Mouse (Mus musculus): ENCODE results near the gene Fam131c.

The Fam131c gene

GRCm38 (mm10) chr4:141359222-141359621, 8.8 kb upstream of the Fam131c start:
- DNase-seq (ENCODE audit: low spot score), result no peak

- no peak for DNase-seq (ENCODE audit: low spot score)
Observed at GRCm38 (mm10) chr4:141360846-141361245, 7.2 kb upstream of the Fam131c start.

- DNase-seq (ENCODE audit: low spot score), result peak; percentile 78
Observed at GRCm38 (mm10) chr4:141362937-141363548, 5.0 kb upstream of the Fam131c start.

GRCm38 (mm10) chr4:141365126-141365525, 2.9 kb upstream of the Fam131c start:
- no peak for DNase-seq (ENCODE audit: low spot score)

GRCm38 (mm10) chr4:141365876-141366275, 2.1 kb upstream of the Fam131c start:
- DNase-seq (ENCODE audit: low spot score), result no peak

- DNase-seq (ENCODE audit: low spot score), result no peak
Observed at GRCm38 (mm10) chr4:141372426-141372825, 4.4 kb downstream of the Fam131c start.

GRCm38 (mm10) chr4:141379674-141380073, 11.7 kb downstream of the Fam131c start:
- DNase-seq (ENCODE audit: low spot score), result no peak

GRCm38 (mm10) chr4:141382406-141382805, 14.4 kb downstream of the Fam131c start:
- no peak for DNase-seq (ENCODE audit: low spot score)

- DNase-seq (ENCODE audit: low spot score), result peak; percentile 35
Observed at GRCm38 (mm10) chr4:141385275-141385674, 17.3 kb downstream of the Fam131c start.

- no peak for DNase-seq (ENCODE audit: low spot score)
Observed at GRCm38 (mm10) chr4:141386150-141386549, 18.1 kb downstream of the Fam131c start.

GRCm38 (mm10) chr4:141387093-141387784, 19.2 kb downstream of the Fam131c start:
- peak; percentile 76 for DNase-seq (ENCODE audit: low spot score)

GRCm38 (mm10) chr4:141387933-141388332, 19.9 kb downstream of the Fam131c start:
- no peak for DNase-seq (ENCODE audit: low spot score)

- no peak for DNase-seq (ENCODE audit: low spot score)
Observed at GRCm38 (mm10) chr4:141389366-141390150, 21.5 kb downstream of the Fam131c start.

- no peak for DNase-seq (ENCODE audit: low spot score)
Observed at GRCm38 (mm10) chr4:141391293-141391692, 23.3 kb downstream of the Fam131c start.

- no peak for DNase-seq (ENCODE audit: low spot score)
Observed at GRCm38 (mm10) chr4:141394751-141395150, 26.7 kb downstream of the Fam131c start.

GRCm38 (mm10) chr4:141397861-141398260, 29.8 kb downstream of the Fam131c start:
- DNase-seq (ENCODE audit: low spot score), result no peak

- no peak for DNase-seq (ENCODE audit: low spot score)
Observed at GRCm38 (mm10) chr4:141398545-141398944, 30.5 kb downstream of the Fam131c start, which contains the start of gene Clcnka. TSS of gene Clcnka (minus strand) at chr4:141398724.

- no peak for DNase-seq (ENCODE audit: low spot score)
Observed at GRCm38 (mm10) chr4:141400171-141400570, 32.2 kb downstream of the Fam131c start.

GRCm38 (mm10) chr4:141404518-141405313, 36.7 kb downstream of the Fam131c start:
- DNase-seq (ENCODE audit: low spot score), result peak; percentile 92

GRCm38 (mm10) chr4:141405314-141405622, 37.2 kb downstream of the Fam131c start:
- no peak for DNase-seq (ENCODE audit: low spot score)

GRCm38 (mm10) chr4:141406516-141407299, 38.7 kb downstream of the Fam131c start:
- DNase-seq (ENCODE audit: low spot score), result peak; percentile 33

Measured in layer of hippocampus, adult 11-12 months (tissue).